Mouse (Mus musculus) frontal cortex, postnatal 36 days (tissue): ENCODE results near the gene Mical3.
A peak's percentile ranks its signal among the peaks of the same experiment; 100 is the strongest.

Source experiments
- DNase-seq, 2 experiments: peaks; one replicate each; pipeline ENCODE4 v3.0.0; 2022; ENCODE audit warnings: low spot score in 2 of 2

The Mical3 gene

GRCm38 (mm10) chr6:121130773-121131172 lies at the start of gene Mical3:
TSS of gene Mical3 (minus strand) at chr6:121130999.
- DNase-seq, result peak; percentile 77 to 79

GRCm38 (mm10) chr6:121179846-121180245 lies 49.0 kb upstream of the Mical3 start:
- DNase-seq, result no peak

GRCm38 (mm10) chr6:121178700-121179358 lies 48.0 kb upstream of the Mical3 start:
- DNase-seq, result peak; percentile 65 to 93

GRCm38 (mm10) chr6:121177118-121177708 lies 46.4 kb upstream of the Mical3 start:
- DNase-seq, result no peak

- no peak for DNase-seq
Measured at GRCm38 (mm10) chr6:121176731-121177098, 45.9 kb upstream of the Mical3 start.

GRCm38 (mm10) chr6:121176011-121176730 lies 45.4 kb upstream of the Mical3 start:
- DNase-seq, result no peak

GRCm38 (mm10) chr6:121174761-121175160 lies 44.0 kb upstream of the Mical3 start:
- no peak for DNase-seq

GRCm38 (mm10) chr6:121173471-121173870 lies 42.7 kb upstream of the Mical3 start:
- no peak for DNase-seq

- DNase-seq, result no peak
Measured at GRCm38 (mm10) chr6:121171102-121171501, 40.3 kb upstream of the Mical3 start.

- DNase-seq, result no peak
Measured at GRCm38 (mm10) chr6:121167381-121167975, 36.7 kb upstream of the Mical3 start.

GRCm38 (mm10) chr6:121166098-121166552 lies 35.3 kb upstream of the Mical3 start:
- no peak for DNase-seq

- DNase-seq, result no peak
Measured at GRCm38 (mm10) chr6:121162616-121163015, 31.8 kb upstream of the Mical3 start.

- no peak for DNase-seq
Measured at GRCm38 (mm10) chr6:121160126-121160525, 29.3 kb upstream of the Mical3 start.

- no peak for DNase-seq
Measured at GRCm38 (mm10) chr6:121159616-121160015, 28.8 kb upstream of the Mical3 start.

- DNase-seq, result no peak
Measured at GRCm38 (mm10) chr6:121156030-121156429, 25.2 kb upstream of the Mical3 start.

GRCm38 (mm10) chr6:121154451-121155300 lies 23.9 kb upstream of the Mical3 start:
- peak in 1 of 2 experiments; percentile 44 for DNase-seq

GRCm38 (mm10) chr6:121153177-121153576 lies 22.4 kb upstream of the Mical3 start:
- DNase-seq, result no peak

GRCm38 (mm10) chr6:121151732-121152131 lies 20.9 kb upstream of the Mical3 start:
- DNase-seq, result no peak

- no peak for DNase-seq
Measured at GRCm38 (mm10) chr6:121150126-121150525, 19.3 kb upstream of the Mical3 start.

- no peak for DNase-seq
Measured at GRCm38 (mm10) chr6:121149420-121149819, 18.6 kb upstream of the Mical3 start.

- DNase-seq, result no peak
Measured at GRCm38 (mm10) chr6:121148360-121148759, 17.6 kb upstream of the Mical3 start.
